Mouse (Mus musculus) midbrain, embryonic 16.5 days (tissue): Measurements from ENCODE around the gene Aspm. TPM values are rescaled to one million over a fixed set of nuclear protein-coding genes. Genes with fewer than 3 reads are reported as not detected.
"Not testable (repeated sequence)": the region's sequence is repeated elsewhere in the genome, so short reads cannot be mapped to it uniquely, and the experiment has no call there.

Experiments used
- ATAC-seq: fragments of 200-750 bp; cut with Nextera tagmentation; 2 replicates; pipeline ENCODE4 v1.8.0; 2017; ENCODE audit warnings: moderate TSS enrichment
- H3K27ac ChIP-seq: fragments of 300-500 bp; sonication (generic); 2 replicates; pipeline ENCODE4 v1.5.1; 2014; ENCODE audit warnings: mild to moderate bottlenecking, low read length, mixed read lengths
- H3K27me3 ChIP-seq: fragments of 300-500 bp; sonication (generic); 2 replicates; pipeline ENCODE4 v1.6.1; 2014; ENCODE audit warnings: low read depth, low read length, mixed read lengths; ENCODE audit not compliant: control insufficient read depth, insufficient read depth
- H3K36me3 ChIP-seq: fragments of 300-500 bp; sonication (generic); 2 replicates; pipeline ENCODE4 v1.6.1; 2014; ENCODE audit warnings: mild to moderate bottlenecking, low read length, moderate library complexity, mixed read lengths; ENCODE audit not compliant: control insufficient read depth, insufficient read depth
- H3K4me1 ChIP-seq: fragments of 300-500 bp; sonication (generic); 2 replicates; pipeline ENCODE4 v1.6.1; 2014; ENCODE audit warnings: mild to moderate bottlenecking, low read length, mixed read lengths; ENCODE audit not compliant: control insufficient read depth, insufficient read depth
- H3K4me2 ChIP-seq: fragments of 300-500 bp; sonication (generic); 2 replicates; pipeline ENCODE4 v1.6.1; 2014; ENCODE audit warnings: mild to moderate bottlenecking, low read length, mixed read lengths
- H3K4me3 ChIP-seq: fragments of 300-500 bp; sonication (generic); 2 replicates; pipeline ENCODE4 v1.5.1; 2014; ENCODE audit warnings: low read depth, mild to moderate bottlenecking, low read length, moderate library complexity, mixed read lengths
- H3K9ac ChIP-seq: fragments of 300-500 bp; sonication (generic); 2 replicates; pipeline ENCODE4 v1.6.1; 2014; ENCODE audit warnings: low read depth, low read length, mixed read lengths
- H3K9me3 ChIP-seq: fragments of 300-500 bp; sonication (generic); replicated peaks from 2 replicates; pipeline ENCODE4 v1.6.1; 2014; ENCODE audit warnings: mild to moderate bottlenecking, low read length, mixed read lengths; ENCODE audit not compliant: control insufficient read depth, poor library complexity, severe bottlenecking
- WGBS: fragments of 180-500 bp; shearing (Covaris S2); extraction: QIAGEN DNeasy Blood & Tissue Kit; methylation state at CpG from one replicate; pipeline ENCODE4 v1.1.7; 2014; 5-methylcytosine and 5-hydroxymethylcytosine counted together
- polyA plus RNA-seq: library from polyadenylated mRNA; unstranded; fragments of >200 nt; fragmentation: Nextera tagmentation; extraction: Ambion mirVana; gene quantifications from 2 replicates; pipeline ENCODE4 v1.2.1, GENCODE M21; 2015

The Aspm gene
- 1.4 and 2.4 TPM in 2 replicates for polyA plus RNA-seq

DNA sequence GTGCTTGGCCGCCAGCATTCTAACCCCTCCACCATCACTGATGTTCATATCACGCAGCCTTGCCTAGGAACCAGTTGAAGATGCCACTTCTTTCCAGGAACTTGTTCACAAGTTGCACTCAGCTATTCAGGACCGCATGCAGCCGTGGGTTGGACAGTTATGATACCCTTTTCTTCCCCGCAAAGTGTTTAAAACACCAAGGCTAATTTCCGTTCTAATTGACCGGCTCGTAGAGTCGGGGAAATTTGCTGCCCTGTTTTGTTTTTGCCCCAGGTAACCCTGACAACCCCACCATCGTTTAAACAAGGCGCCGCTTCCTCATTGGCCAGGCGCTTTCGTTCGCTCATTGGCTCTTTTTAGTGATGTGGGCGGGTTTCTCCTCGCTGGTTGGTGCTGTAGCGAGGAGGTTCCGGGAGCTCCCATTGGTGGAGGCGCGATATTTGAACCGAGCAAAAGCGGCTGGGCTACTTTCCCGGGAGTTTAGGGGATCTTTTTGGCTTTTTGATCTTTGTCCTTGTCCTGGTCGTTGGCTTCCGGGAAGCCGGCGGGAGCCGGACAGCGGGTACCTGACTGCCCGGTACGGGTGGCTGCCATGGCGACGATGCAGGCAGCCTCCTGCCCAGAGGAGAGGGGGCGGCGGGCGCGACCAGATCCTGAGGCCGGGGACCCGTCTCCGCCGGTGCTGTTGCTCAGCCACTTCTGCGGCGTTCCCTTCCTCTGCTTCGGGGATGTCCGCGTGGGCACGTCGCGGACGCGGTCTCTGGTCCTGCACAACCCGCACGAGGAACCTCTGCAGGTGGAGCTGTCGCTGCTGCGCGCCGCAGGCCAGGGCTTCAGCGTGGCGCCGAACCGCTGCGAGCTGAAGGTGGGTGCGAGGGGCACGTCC is at the start of gene Aspm:
TSS of gene Aspm (plus strand) at position 433 of the 886 bp plus-strand sequence.
- under 1% methylated on average over 61 of the region's 65 CpGs for WGBS
- H3K36me3 ChIP-seq = no peaks in the 10 kb centered on the region
- no peak within 1 kb of the TSS for H3K27ac ChIP-seq
- H3K4me2 ChIP-seq = peak within 1 kb of the TSS; percentile 100
- ATAC-seq = peak; percentile 100
- no peaks in the 10 kb centered on the region for H3K27me3 ChIP-seq
- H3K4me3 ChIP-seq = peak within 1 kb of the TSS; percentile 82
- no peaks in the 10 kb centered on the region for H3K9me3 ChIP-seq
- peak within 1 kb of the TSS; percentile 58; the same call in 1 of the 2 replicates for H3K9ac ChIP-seq
- H3K4me1 ChIP-seq = peaks cover 10% of the 10 kb centered on the region

- no peaks in the 10 kb centered on the region for H3K9me3 ChIP-seq
- H3K27me3 ChIP-seq = no peaks in the 10 kb centered on the region
- no peak for ATAC-seq
- H3K9ac ChIP-seq = no peak overlapping the region
- no peak overlapping the region for H3K27ac ChIP-seq
- H3K4me3 ChIP-seq = no peak overlapping the region
- H3K4me2 ChIP-seq = no peak overlapping the region
- H3K4me1 ChIP-seq = no peaks in the 10 kb centered on the region
- H3K36me3 ChIP-seq = no peaks in the 10 kb centered on the region
Observed at GRCm38 (mm10) chr1:139405766-139406165, 48.8 kb upstream of the Aspm start.

DNA sequence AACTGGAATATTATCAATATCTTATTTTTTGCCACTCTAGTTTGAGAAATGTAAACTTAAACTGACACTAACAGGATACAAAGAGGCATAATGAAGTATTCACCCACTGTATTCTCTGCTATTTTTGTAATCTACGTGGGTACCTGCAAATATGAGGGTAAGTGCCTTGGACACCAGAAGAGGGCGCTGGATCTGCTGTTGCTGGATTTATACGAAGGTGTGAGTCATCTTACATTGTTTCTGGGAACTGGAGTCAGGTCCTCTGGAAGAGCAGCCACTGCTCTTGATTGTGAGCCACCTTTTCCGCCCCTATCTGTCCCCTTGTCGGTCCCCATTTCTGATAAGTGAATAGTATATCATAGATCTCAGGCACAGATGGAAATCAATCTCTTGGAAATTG is 46.9 kb upstream of the Aspm start:
- Histone ChIP-seq H3K4me3 (no peak overlapping the region), H3K4me2 (no peak overlapping the region), H3K4me1 (no peaks in the 10 kb centered on the region), H3K9ac (no peak overlapping the region), H3K36me3 (no peaks in the 10 kb centered on the region), H3K9me3 (no peaks in the 10 kb centered on the region), H3K27me3 (no peaks in the 10 kb centered on the region), H3K27ac (no peak overlapping the region)
- WGBS = 58% methylated on average over 5 of the region's 5 CpGs
- no peak for ATAC-seq

DNA sequence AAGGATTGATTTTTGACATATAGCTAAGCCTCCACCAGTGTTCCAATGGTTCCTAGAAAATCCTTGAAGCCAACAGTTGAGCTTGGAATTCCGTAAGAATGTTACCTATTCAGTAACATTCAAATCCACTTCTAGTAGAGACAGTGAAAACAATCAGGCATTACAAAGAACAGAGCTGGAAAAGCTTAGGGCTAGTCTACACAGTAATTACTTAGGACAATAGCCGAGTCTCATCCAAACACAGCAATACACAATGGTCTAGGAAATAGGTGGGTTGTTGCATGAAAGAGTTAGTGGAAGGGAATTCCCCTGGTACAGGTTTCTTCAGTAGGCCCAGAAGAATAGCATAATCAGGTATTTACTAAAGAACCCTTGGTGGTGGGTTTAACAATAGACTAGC is 42.2 kb upstream of the Aspm start:
- not testable (repeated sequence) for H3K4me3 ChIP-seq, H3K36me3 ChIP-seq, ATAC-seq, H3K4me2 ChIP-seq, H3K27ac ChIP-seq, H3K4me1 ChIP-seq, H3K27me3 ChIP-seq, H3K9ac ChIP-seq, H3K9me3 ChIP-seq
- WGBS = 80% methylated on average over 2 of the region's 2 CpGs

- no peak overlapping the region for H3K4me3 ChIP-seq
- 87% methylated on average over 3 of the region's 3 CpGs for whole genome bisulfite sequencing
- H3K27me3 ChIP-seq = no peaks in the 10 kb centered on the region
- no peaks in the 10 kb centered on the region for H3K9me3 ChIP-seq
- H3K4me2 ChIP-seq = no peak overlapping the region
- no peak for ATAC-seq
- no peaks in the 10 kb centered on the region for H3K4me1 ChIP-seq
- no peak overlapping the region for H3K27ac ChIP-seq
- H3K9ac ChIP-seq = no peak overlapping the region
- no peaks in the 10 kb centered on the region for H3K36me3 ChIP-seq
Observed at GRCm38 (mm10) chr1:139413465-139413864, 41.1 kb upstream of the Aspm start.

- no peaks in the 10 kb centered on the region for H3K36me3 ChIP-seq
- H3K9ac ChIP-seq = peak overlapping the region; percentile 87
- no peaks in the 10 kb centered on the region for H3K9me3 ChIP-seq
- 3% methylated on average over 8 of the region's 8 CpGs for WGBS
- H3K27ac ChIP-seq = peak overlapping the region; percentile 87
- ATAC-seq = peak; percentile 24; the same call in 1 of the 2 replicates
- peak overlapping the region; percentile 67 for H3K4me2 ChIP-seq
- peaks cover 30% of the 10 kb centered on the region for H3K4me1 ChIP-seq
- H3K4me3 ChIP-seq = peak overlapping the region; percentile 68
- H3K27me3 ChIP-seq = no peaks in the 10 kb centered on the region
Observed at GRCm38 (mm10) chr1:139421521-139421874, 33.1 kb upstream of the Aspm start.

DNA sequence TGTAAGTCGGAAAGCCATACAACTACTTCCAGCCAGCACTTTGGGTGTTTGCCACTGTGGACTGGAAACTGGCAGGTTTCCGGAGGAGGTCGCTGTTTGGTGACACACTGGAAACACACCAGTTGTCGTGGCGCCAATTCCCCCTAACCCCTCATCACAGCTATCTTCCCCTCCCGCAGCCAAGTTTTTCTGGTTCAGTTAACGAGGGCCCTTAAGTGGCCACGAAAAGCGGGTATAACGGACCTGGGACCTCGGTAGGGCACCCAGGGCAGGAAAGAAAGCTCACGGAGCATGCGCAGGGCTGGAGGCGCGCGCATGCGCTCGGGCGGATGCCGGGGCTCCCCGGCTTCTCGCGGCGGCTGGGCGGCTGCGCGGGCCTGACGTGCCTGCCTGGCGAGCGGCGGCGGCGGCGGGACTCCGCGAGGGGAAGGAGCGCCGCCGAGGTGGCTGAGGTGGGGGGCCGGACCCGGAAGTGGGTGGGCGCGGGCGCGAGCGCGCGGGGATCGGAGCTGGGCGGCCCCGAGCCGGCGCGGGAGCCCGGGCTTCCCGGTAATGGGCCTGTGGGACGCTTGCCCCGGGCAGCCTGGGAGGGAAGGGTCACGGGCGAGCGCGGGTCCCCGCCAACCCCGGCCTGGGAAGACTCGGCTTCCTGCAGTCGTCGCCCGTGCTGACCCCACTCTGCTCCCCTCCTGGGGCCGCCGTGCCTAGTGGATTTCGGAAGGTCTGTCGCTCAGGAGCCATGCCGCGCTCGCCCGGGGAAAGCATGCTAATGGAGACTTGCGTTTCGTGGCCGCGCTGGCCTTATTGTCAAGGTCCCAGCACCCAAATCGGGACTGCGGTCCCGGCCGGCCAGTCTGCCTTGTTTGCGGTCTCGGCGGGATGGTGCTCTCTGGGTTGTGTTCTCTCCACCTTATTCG is 32.4 kb upstream of the Aspm start, which contains the start of gene Zbtb41:
TSS of gene Zbtb41 (plus strand) at position 414 of the 917 bp plus-strand sequence.
- ATAC-seq = peak; percentile 98
- WGBS = 0% methylated on average over 74 of the region's 88 CpGs

DNA sequence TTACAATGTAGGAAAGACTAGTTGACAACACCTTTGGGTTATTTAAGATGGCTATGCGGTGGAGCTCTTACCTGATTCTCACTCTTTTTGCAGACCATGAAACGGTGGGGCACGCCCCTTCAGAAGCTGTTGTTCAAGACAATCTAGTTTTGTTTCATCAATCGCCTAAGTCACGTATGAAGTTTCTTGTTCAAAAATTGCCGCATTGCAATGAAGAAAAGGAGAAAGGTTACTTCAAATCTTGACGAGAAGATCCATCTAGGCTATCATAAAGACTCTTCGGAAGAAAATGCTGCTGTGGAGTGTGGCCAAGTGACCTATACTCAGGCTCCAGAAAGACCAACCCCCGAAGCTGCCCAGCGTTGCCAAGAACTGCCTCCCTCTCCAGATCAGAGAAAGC is 31.6 kb upstream of the Aspm start:
- WGBS = 13% methylated on average over 10 of the region's 10 CpGs
- Histone ChIP-seq H3K4me1 (peaks cover 38% of the 10 kb centered on the region), H3K9me3 (no peaks in the 10 kb centered on the region), H3K9ac (peak overlapping the region; percentile 87), H3K27me3 (no peaks in the 10 kb centered on the region), H3K36me3 (no peaks in the 10 kb centered on the region), H3K27ac (peak overlapping the region; percentile 87), H3K4me2 (peak overlapping the region; percentile 47), H3K4me3 (peak overlapping the region; percentile 68)
- no peak for ATAC-seq

More for the DNA sequence above, 32.4 kb upstream of the Aspm start, which contains the start of gene Zbtb41:
- Histone ChIP-seq H3K4me1 (peaks cover 35% of the 10 kb centered on the region), H3K4me3 (peak within 1 kb of the TSS; percentile 68), H3K27me3 (no peaks in the 10 kb centered on the region), H3K27ac (peak within 1 kb of the TSS; percentile 87), H3K36me3 (no peaks in the 10 kb centered on the region), H3K9me3 (no peaks in the 10 kb centered on the region), H3K4me2 (peak within 1 kb of the TSS; percentile 67), H3K9ac (peak within 1 kb of the TSS; percentile 87)
